Mouse (Mus musculus) lung, adult 2 months (tissue): ENCODE results near the gene Dock1.

Source experiments
- CTCF ChIP-seq: fragments of 200-500 bp; IDR thresholded peaks from 2 replicates; pipeline ENCODE4 v1.5.1; 2011; ENCODE audit warnings: mild to moderate bottlenecking, low read length, control low read depth; ENCODE audit not compliant: insufficient read depth
- POLR2A ChIP-seq: fragments of 200-500 bp; IDR thresholded peaks from 2 replicates; pipeline ENCODE4 v1.6.1; 2011; ENCODE audit warnings: low read depth, mild to moderate bottlenecking, control low read depth, low read length, borderline replicate concordance; ENCODE audit errors: extremely low read depth

DNA sequence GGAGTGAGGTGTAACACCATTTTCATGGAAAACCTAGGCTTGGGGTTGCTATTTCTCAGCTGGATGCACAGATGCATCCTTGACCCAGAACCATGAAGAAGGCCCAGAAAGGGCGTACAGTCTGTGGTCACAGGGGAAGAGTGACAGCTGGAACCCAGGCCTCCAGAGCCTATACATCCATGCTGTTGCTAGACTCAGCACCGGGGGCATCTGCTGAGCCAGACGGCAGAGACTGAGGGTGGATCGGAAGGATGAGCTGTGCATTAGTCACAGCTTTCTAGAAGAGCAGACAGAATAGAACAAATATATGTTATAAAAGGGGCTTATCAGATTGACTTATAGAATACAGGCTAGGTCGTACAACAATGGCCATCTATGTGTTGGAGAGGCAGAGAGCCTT lies 534.7 kb downstream of the Dock1 start:
- TF ChIP-seq CTCF = no peak
- no peak for TF ChIP-seq POLR2A
